Mouse (Mus musculus) limb, embryonic 14.5 days (tissue): ENCODE results near the gene F9. TPM values are rescaled to one million over a fixed set of nuclear protein-coding genes. Genes with fewer than 3 reads are reported as not detected.

ENCODE experiments used
- ATAC-seq: fragments of 200-750 bp; cut with Nextera tagmentation; 2 replicates; pipeline ENCODE4 v1.8.0; 2017; ENCODE audit warnings: low read depth, moderate number of reproducible peaks, moderate TSS enrichment; ENCODE audit not compliant: low FRiP score
- DNase-seq: peaks from one replicate; pipeline ENCODE4 v3.0.0-alpha.2; 2015; ENCODE audit warnings: low spot score
- H3K27ac ChIP-seq: fragments of 300-500 bp; sonication (generic); replicated peaks from 2 replicates; pipeline ENCODE4 v1.5.1; 2014; ENCODE audit warnings: low read depth, mild to moderate bottlenecking, low read length, moderate library complexity, mixed read lengths
- H3K27me3 ChIP-seq: fragments of 300-500 bp; sonication (generic); 2 replicates; pipeline ENCODE4 v1.6.1; 2014; ENCODE audit warnings: low read length, mixed read lengths; ENCODE audit not compliant: control insufficient read depth, insufficient read depth
- H3K36me3 ChIP-seq: fragments of 300-500 bp; sonication (generic); 2 replicates; pipeline ENCODE4 v1.6.1; 2014; ENCODE audit warnings: mild to moderate bottlenecking, low read length, moderate library complexity, mixed read lengths; ENCODE audit not compliant: control insufficient read depth, insufficient read depth
- H3K4me1 ChIP-seq: fragments of 300-500 bp; sonication (generic); 2 replicates; pipeline ENCODE4 v1.6.1; 2014; ENCODE audit warnings: antibody characterized with exemption, low read length, mixed read lengths; ENCODE audit not compliant: control insufficient read depth, insufficient read depth
- H3K4me2 ChIP-seq: fragments of 300-500 bp; sonication (generic); replicated peaks from 2 replicates; pipeline ENCODE4 v1.6.1; 2014; ENCODE audit warnings: low read depth, mild to moderate bottlenecking, low read length, moderate library complexity; ENCODE audit not compliant: severe bottlenecking
- H3K4me3 ChIP-seq: fragments of 300-500 bp; sonication (generic); replicated peaks from 2 replicates; pipeline ENCODE4 v1.5.1; 2014; ENCODE audit warnings: low read length
- H3K9ac ChIP-seq: fragments of 300-500 bp; sonication (generic); 2 replicates; pipeline ENCODE4 v1.6.1; 2014; ENCODE audit warnings: mild to moderate bottlenecking, low read depth, low read length, moderate library complexity; ENCODE audit not compliant: severe bottlenecking
- H3K9me3 ChIP-seq: fragments of 300-500 bp; sonication (generic); 2 replicates; pipeline ENCODE4 v1.6.1; 2016; ENCODE audit warnings: low read length; ENCODE audit not compliant: control insufficient read depth
- POLR2A ChIP-seq: fragments of 200-500 bp; IDR thresholded peaks from 2 replicates; pipeline ENCODE4 v1.8.0; 2012; ENCODE audit warnings: inconsistent platforms, mild to moderate bottlenecking, moderate library complexity, borderline replicate concordance; ENCODE audit not compliant: insufficient read depth, insufficient read length; ENCODE audit errors: extremely low read depth
- WGBS: fragments of 180-500 bp; shearing (Covaris S2); extraction: QIAGEN DNeasy Blood & Tissue Kit; methylation state at CpG from one replicate; pipeline ENCODE4 v1.1.7; 2014; 5-methylcytosine and 5-hydroxymethylcytosine counted together
- polyA plus RNA-seq, 2 experiments: library from polyadenylated mRNA; depleted of rRNA in 1 of 2; stranded (reverse) in 1 of 2; unstranded in 1 of 2; fragments of >200 nt; fragmentation: Nextera tagmentation in 1 of 2; extraction: Ambion mirVana in 1 of 2; gene quantifications; 2 replicates each; pipeline versions ENCODE4 v1.2.1 to v1.2.3; 2012 to 2014

Gene F9
- polyA plus RNA-seq, 2 experiments, result not detected

DNA sequence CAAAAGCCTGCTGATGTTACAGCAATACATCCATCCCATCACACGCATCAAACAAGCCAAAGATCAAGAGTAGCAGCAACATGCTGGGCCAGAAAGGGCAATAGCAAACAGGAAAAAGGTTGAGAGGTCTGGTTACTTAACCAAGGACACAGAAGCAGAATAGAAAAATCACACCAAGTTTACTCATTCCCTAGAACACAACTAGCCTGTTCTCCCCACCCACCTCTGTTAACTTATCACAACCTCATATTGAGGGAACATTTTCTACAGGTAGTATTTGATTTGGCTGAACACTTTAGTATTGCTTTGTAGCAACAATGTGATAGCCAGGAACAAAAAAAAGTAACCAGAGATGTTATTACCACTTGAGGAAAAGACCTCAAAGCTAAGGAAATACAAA, 15.3 kb downstream of the F9 start:
- H3K9ac ChIP-seq, result no peak overlapping the region
- DNase-seq (no peak), ATAC-seq (no peak)
- H3K4me2 ChIP-seq, result no peak overlapping the region
- H3K27me3 ChIP-seq, result no peaks in the 10 kb centered on the region
- H3K4me1 ChIP-seq, result no peaks in the 10 kb centered on the region
- WGBS, result 92% methylated on average over 1 of the region's 1 CpGs
- TF ChIP-seq POLR2A, result no peak
- no peaks in the 10 kb centered on the region for H3K9me3 ChIP-seq
- no peaks in the 10 kb centered on the region for H3K36me3 ChIP-seq
- H3K4me3 ChIP-seq, result no peak overlapping the region
- H3K27ac ChIP-seq, result no peak overlapping the region

GRCm38 (mm10) chrX:60021007-60021406, 21.7 kb downstream of the F9 start:
- 87% methylated on average over 4 of the region's 4 CpGs for WGBS
- no peaks in the 10 kb centered on the region for H3K4me1 ChIP-seq
- H3K27me3 ChIP-seq, result no peaks in the 10 kb centered on the region
- no peaks in the 10 kb centered on the region for H3K9me3 ChIP-seq
- H3K4me3 ChIP-seq, result no peak overlapping the region
- DNase-seq (no peak), ATAC-seq (no peak)
- no peak for TF ChIP-seq POLR2A
- H3K9ac ChIP-seq, result no peak overlapping the region
- H3K4me2 ChIP-seq, result no peak overlapping the region
- no peaks in the 10 kb centered on the region for H3K36me3 ChIP-seq
- H3K27ac ChIP-seq, result no peak overlapping the region

- H3K4me3 ChIP-seq, result no peak overlapping the region
- 84% methylated on average over 2 of the region's 2 CpGs for WGBS
These were observed 22.3 kb downstream of the F9 start for GRCm38 (mm10) chrX:60021595-60021994.

GRCm38 (mm10) chrX:60026654-60027053, 27.4 kb downstream of the F9 start:
- no peak overlapping the region for H3K4me2 ChIP-seq
- TF ChIP-seq POLR2A, result no peak
- no peaks in the 10 kb centered on the region for H3K36me3 ChIP-seq
- H3K9me3 ChIP-seq, result no peaks in the 10 kb centered on the region
- DNase-seq, result peak; percentile 17
- H3K4me3 ChIP-seq, result no peak overlapping the region
- H3K4me1 ChIP-seq, result no peaks in the 10 kb centered on the region
- H3K27me3 ChIP-seq, result no peaks in the 10 kb centered on the region
- WGBS, result 5% methylated on average over 3 of the region's 3 CpGs
- no peak for ATAC-seq
- no peak overlapping the region for H3K27ac ChIP-seq
- no peak overlapping the region for H3K9ac ChIP-seq

More at GRCm38 (mm10) chrX:60021595-60021994, 22.3 kb downstream of the F9 start:
- H3K27ac ChIP-seq, result no peak overlapping the region
- H3K9me3 ChIP-seq, result no peaks in the 10 kb centered on the region
- TF ChIP-seq POLR2A, result no peak
- DNase-seq, result no peak
- H3K9ac ChIP-seq, result no peak overlapping the region
- no peaks in the 10 kb centered on the region for H3K4me1 ChIP-seq
- ATAC-seq, result no peak
- H3K36me3 ChIP-seq, result no peaks in the 10 kb centered on the region
- no peak overlapping the region for H3K4me2 ChIP-seq
- H3K27me3 ChIP-seq, result no peaks in the 10 kb centered on the region

DNA sequence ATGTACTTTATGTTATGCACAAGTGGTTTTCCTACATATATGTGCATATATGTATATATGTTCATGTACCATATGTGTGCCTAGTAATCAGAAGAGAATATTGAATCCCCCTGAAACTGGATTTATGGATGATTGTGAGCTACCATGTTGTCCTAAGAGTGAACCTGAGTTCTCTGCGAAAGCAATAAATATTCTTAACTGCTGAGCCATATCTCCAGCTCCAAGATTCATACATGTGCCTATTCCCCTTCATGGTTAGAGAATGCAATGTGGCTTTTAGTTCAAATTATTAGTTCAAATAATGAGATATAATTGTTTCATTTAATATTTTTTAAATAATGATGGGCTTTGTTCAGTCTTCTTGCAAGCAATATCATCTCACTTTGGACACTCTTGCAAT, 55.5 kb downstream of the F9 start:
- 83% methylated on average over 1 of the region's 1 CpGs for WGBS
- Histone ChIP-seq H3K27ac (no peak overlapping the region), H3K4me2 (no peak overlapping the region), H3K9ac (no peak overlapping the region), H3K4me1 (no peaks in the 10 kb centered on the region), H3K27me3 (no peaks in the 10 kb centered on the region), H3K4me3 (no peak overlapping the region), H3K9me3 (no peaks in the 10 kb centered on the region), H3K36me3 (no peaks in the 10 kb centered on the region)
- ATAC-seq (no peak), DNase-seq (no peak)
- TF ChIP-seq POLR2A, result no peak

DNA sequence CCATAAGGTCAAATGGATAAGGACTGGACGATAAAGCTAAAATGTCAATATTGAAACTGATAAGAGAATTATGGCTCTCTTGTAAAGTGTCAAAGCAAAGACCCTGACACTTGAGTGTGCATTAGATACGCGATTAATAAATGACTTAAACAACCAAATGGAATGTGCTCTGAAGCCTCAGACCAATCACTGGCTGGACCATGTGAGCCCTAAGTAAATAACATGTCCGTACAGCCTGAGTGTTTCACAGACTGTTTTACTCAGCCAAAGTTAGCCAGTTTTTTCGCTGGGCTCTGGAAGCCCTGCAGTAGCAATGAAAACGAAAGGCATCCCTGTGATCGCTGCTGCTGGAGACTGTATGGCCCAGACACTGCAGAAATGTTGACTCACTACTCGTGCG, 55.9 kb downstream of the F9 start:
- ATAC-seq, result no peak
- 86% methylated on average over 9 of the region's 9 CpGs for WGBS

More for the DNA sequence above, 55.9 kb downstream of the F9 start:
- no peak for DNase-seq
- no peak for TF ChIP-seq POLR2A
- H3K36me3 ChIP-seq, result no peaks in the 10 kb centered on the region
- no peak overlapping the region for H3K9ac ChIP-seq
- no peaks in the 10 kb centered on the region for H3K4me1 ChIP-seq
- H3K27me3 ChIP-seq, result no peaks in the 10 kb centered on the region
- no peaks in the 10 kb centered on the region for H3K9me3 ChIP-seq
- no peak overlapping the region for H3K4me2 ChIP-seq
- no peak overlapping the region for H3K4me3 ChIP-seq
- no peak overlapping the region for H3K27ac ChIP-seq
